Mouse (Mus musculus) MEL (cell line): ENCODE data around the gene Fbn1. TPM values are rescaled to one million over a fixed set of nuclear protein-coding genes. Genes with fewer than 3 reads are reported as not detected.

Experiments
- DNase-seq: peaks from one replicate; pipeline ENCODE4 v3.0.0; 2011; ENCODE audit warnings: low read depth, low spot score
- H3K27ac ChIP-seq: 2 replicates; pipeline ENCODE4 v1.5.1; 2012; ENCODE audit warnings: low read depth, mild to moderate bottlenecking, control low read depth, low read length, moderate library complexity; ENCODE audit not compliant: control insufficient read depth
- H3K27me3 ChIP-seq, 2 experiments: fragments of 150-350 bp in 1 of 2; sonication (generic) in 1 of 2; 2 replicates each; pipeline ENCODE4 v1.6.1; 2012; ENCODE audit warnings: low read length in 2 of 2, mild to moderate bottlenecking in 2 of 2, improper control_type of control experiment in 1 of 2, moderate library complexity in 1 of 2; ENCODE audit not compliant: insufficient read depth in 2 of 2, control insufficient read depth in 1 of 2
- H3K36me3 ChIP-seq, 2 experiments: 2 replicates each; pipeline ENCODE4 v1.6.1; 2012 to 2014; ENCODE audit warnings: low read length in 2 of 2, improper control_type of control experiment in 1 of 2, inconsistent platforms in 1 of 2, mild to moderate bottlenecking in 1 of 2; ENCODE audit not compliant: insufficient read depth in 2 of 2, control insufficient read depth in 1 of 2
- H3K4me1 ChIP-seq, 2 experiments: fragments of 150-350 bp in 1 of 2; sonication (generic) in 1 of 2; 2 replicates each; pipeline ENCODE4 v1.6.1; 2012; ENCODE audit warnings: low read length in 2 of 2, improper control_type of control experiment in 1 of 2, mild to moderate bottlenecking in 1 of 2; ENCODE audit not compliant: insufficient read depth in 2 of 2, control insufficient read depth in 1 of 2
- H3K4me3 ChIP-seq, 2 experiments: fragments of 150-350 bp in 1 of 2; sonication (generic) in 1 of 2; 2 replicates each; pipeline ENCODE4 v1.5.1; 2012; ENCODE audit warnings: low read depth in 2 of 2, low read length in 2 of 2, mild to moderate bottlenecking in 2 of 2, moderate library complexity in 2 of 2, control low read depth in 1 of 2, improper control_type of control experiment in 1 of 2; ENCODE audit not compliant: control insufficient read depth in 1 of 2, insufficient read depth in 1 of 2
- H3K79me2 ChIP-seq: 2 replicates; pipeline ENCODE4 v1.6.1; 2012; ENCODE audit warnings: mild to moderate bottlenecking, low read length, moderate library complexity; ENCODE audit not compliant: control insufficient read depth, poor library complexity, insufficient read depth
- H3K9ac ChIP-seq: 2 replicates; pipeline ENCODE4 v1.6.1; 2012; ENCODE audit warnings: low read depth, mild to moderate bottlenecking, control low read depth, low read length, moderate library complexity; ENCODE audit not compliant: control insufficient read depth, poor library complexity, severe bottlenecking
- H3K9me3 ChIP-seq: fragments of 150-350 bp; sonication (generic); replicated peaks from 2 replicates; pipeline ENCODE4 v1.6.1; 2012; ENCODE audit warnings: mild to moderate bottlenecking, low read length, improper control_type of control experiment, moderate library complexity; ENCODE audit not compliant: insufficient read depth
- BHLHE40 ChIP-seq: IDR thresholded peaks from 2 replicates; pipeline ENCODE4 v1.6.1; 2012; ENCODE audit warnings: low read depth, mild to moderate bottlenecking, inconsistent platforms, low read length, improper control_type of control experiment, borderline replicate concordance
- CHD1 ChIP-seq: IDR thresholded peaks from 2 replicates; pipeline ENCODE4 v1.6.1; 2012; ENCODE audit warnings: low read depth, mild to moderate bottlenecking, inconsistent platforms, low read length, improper control_type of control experiment
- E2F4 ChIP-seq: IDR thresholded peaks from 2 replicates; pipeline ENCODE4 v1.6.1; 2011; ENCODE audit warnings: low read depth, low read length, improper control_type of control experiment, borderline replicate concordance
- EP300 ChIP-seq, 2 experiments: IDR thresholded peaks; 2 replicates each; pipeline ENCODE4 v1.6.1; 2011; ENCODE audit warnings: improper control_type of control experiment in 2 of 2, low read length in 2 of 2, low read depth in 1 of 2, mild to moderate bottlenecking in 1 of 2
- GABPA ChIP-seq: IDR thresholded peaks from 2 replicates; pipeline ENCODE4 v1.6.1; 2012; ENCODE audit warnings: low read depth, mild to moderate bottlenecking, inconsistent platforms, low read length, improper control_type of control experiment, moderate library complexity
- HCFC1 ChIP-seq: IDR thresholded peaks from 2 replicates; pipeline ENCODE4 v1.6.1; 2012; ENCODE audit warnings: low read depth, mild to moderate bottlenecking, inconsistent platforms, low read length, improper control_type of control experiment, moderate library complexity
- JUND ChIP-seq: IDR thresholded peaks from 2 replicates; pipeline ENCODE4 v1.6.1; 2011; ENCODE audit warnings: low read depth, mild to moderate bottlenecking, improper control_type of control experiment, low read length
- MAFK ChIP-seq: IDR thresholded peaks from 2 replicates; pipeline ENCODE4 v1.6.1; 2011; ENCODE audit warnings: low read depth, mild to moderate bottlenecking, low read length, improper control_type of control experiment, borderline replicate concordance
- MAX ChIP-seq: IDR thresholded peaks from 2 replicates; pipeline ENCODE4 v1.6.1; 2011; ENCODE audit warnings: low read length, improper control_type of control experiment
- MAZ ChIP-seq: IDR thresholded peaks from 2 replicates; pipeline ENCODE4 v1.6.1; 2012; ENCODE audit warnings: low read depth, mild to moderate bottlenecking, inconsistent platforms, low read length, improper control_type of control experiment
- MXI1 ChIP-seq: IDR thresholded peaks from 2 replicates; pipeline ENCODE4 v1.6.1; 2011; ENCODE audit warnings: mild to moderate bottlenecking, low read depth, low read length, improper control_type of control experiment
- MYB ChIP-seq: IDR thresholded peaks from 2 replicates; pipeline ENCODE4 v1.6.1; 2011; ENCODE audit warnings: mild to moderate bottlenecking, low read depth, low read length, improper control_type of control experiment
- NRF1 ChIP-seq: IDR thresholded peaks from 2 replicates; pipeline ENCODE4 v1.6.1; 2014; ENCODE audit warnings: low read depth, mild to moderate bottlenecking, inconsistent platforms, low read length, improper control_type of control experiment, moderate library complexity; ENCODE audit not compliant: poor library complexity, insufficient read depth, severe bottlenecking
- RAD21 ChIP-seq: IDR thresholded peaks from 2 replicates; pipeline ENCODE4 v1.6.1; 2011; ENCODE audit warnings: mild to moderate bottlenecking, low read depth, low read length, improper control_type of control experiment
- RCOR1 ChIP-seq: IDR thresholded peaks from 2 replicates; pipeline ENCODE4 v1.6.1; 2012; ENCODE audit warnings: low read depth, mild to moderate bottlenecking, inconsistent platforms, low read length, improper control_type of control experiment
- SIN3A ChIP-seq: IDR thresholded peaks from 2 replicates; pipeline ENCODE4 v1.6.1; 2012; ENCODE audit warnings: low read length, improper control_type of control experiment, inconsistent platforms
- SMC3 ChIP-seq: IDR thresholded peaks from 2 replicates; pipeline ENCODE4 v1.6.1; 2011; ENCODE audit warnings: low read depth, low read length, improper control_type of control experiment
- TAL1 ChIP-seq: IDR thresholded peaks from 2 replicates; pipeline ENCODE4 v1.6.1; 2012; ENCODE audit warnings: mild to moderate bottlenecking, inconsistent platforms, low read length, moderate library complexity, mixed read lengths
- TCF12 ChIP-seq: IDR thresholded peaks from 2 replicates; pipeline ENCODE4 v1.6.1; 2014; ENCODE audit warnings: low read depth, mild to moderate bottlenecking, inconsistent platforms, low read length, improper control_type of control experiment, moderate library complexity
- USF2 ChIP-seq, 2 experiments: IDR thresholded peaks; 2 replicates each; pipeline ENCODE4 v1.6.1; 2011 to 2012; ENCODE audit warnings: improper control_type of control experiment in 2 of 2, low read length in 2 of 2, borderline replicate concordance in 1 of 2, inconsistent platforms in 1 of 2, low read depth in 1 of 2, mild to moderate bottlenecking in 1 of 2; ENCODE audit not compliant: insufficient read depth in 1 of 2
- ZC3H11A ChIP-seq: IDR thresholded peaks from 2 replicates; pipeline ENCODE4 v1.6.1; 2012; ENCODE audit warnings: low read depth, mild to moderate bottlenecking, inconsistent platforms, low read length, improper control_type of control experiment
- ZNF384 ChIP-seq: IDR thresholded peaks from 2 replicates; pipeline ENCODE4 v1.6.1; 2012; ENCODE audit warnings: low read depth, mild to moderate bottlenecking, inconsistent platforms, low read length, improper control_type of control experiment
- polyA plus RNA-seq, 2 experiments: library from polyadenylated mRNA; stranded (reverse) in 1 of 2; unstranded in 1 of 2; fragments of >175 nt in 1 of 2; fragments of >200 nt in 1 of 2; gene quantifications; 2 replicates each; pipeline versions ENCODE4 v1.2.1 to v1.2.4; 2012; ENCODE audit warnings: low replicate concordance in 2 of 2, low read depth in 1 of 2; ENCODE audit not compliant: insufficient read length in 2 of 2, insufficient read depth in 1 of 2, missing spikeins in 1 of 2
- total RNA-seq: library from RNA; depleted of rRNA; stranded (reverse); fragments of 300-350 nt; gene quantifications from 2 replicates; pipeline ENCODE4 v1.2.3, GENCODE M21; 2012

The Fbn1 gene
- total and polyA plus RNA-seq, 3 experiments: 0.01 TPM; not detected in 2

DNA sequence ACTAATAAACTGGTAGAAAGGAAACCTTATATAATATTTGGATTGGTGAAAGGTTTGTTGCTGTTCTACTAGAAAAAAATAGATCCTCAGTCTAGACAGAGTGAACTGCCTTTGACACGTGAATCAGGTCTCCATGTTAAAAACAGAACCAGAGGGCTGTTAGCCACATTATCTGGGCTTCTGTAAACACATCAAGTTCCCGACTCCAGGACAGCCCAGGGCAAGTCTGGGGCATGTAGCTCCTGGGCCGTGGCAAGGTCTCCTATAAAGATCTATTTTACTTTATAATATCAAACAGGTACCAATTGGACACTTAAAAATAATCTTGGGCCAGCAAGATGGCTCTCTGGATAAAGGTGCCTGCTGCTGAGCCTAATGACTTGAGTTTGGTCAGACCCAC is 251.9 kb downstream of the Fbn1 start:
- H3K9ac ChIP-seq: no peak overlapping the region
- no peaks in the 10 kb centered on the region for H3K27me3 ChIP-seq
- no peaks in the 10 kb centered on the region for H3K9me3 ChIP-seq
- H3K36me3 ChIP-seq: peaks cover 32 to 39% of the 10 kb centered on the region in 2 experiments
- H3K4me3 ChIP-seq: no peak overlapping the region
- DNase-seq: no peak
- no peak overlapping the region for H3K27ac ChIP-seq
- peaks cover 27% of the 10 kb centered on the region for H3K79me2 ChIP-seq
- peaks cover 0 to 5% of the 10 kb centered on the region in 2 experiments; a peak in 2 of 4 replicates for H3K4me1 ChIP-seq
- TF ChIP-seq CHD1: no peak
- TF ChIP-seq MAFK: no peak
- TF ChIP-seq HCFC1: no peak
- no peak for TF ChIP-seq SIN3A
- TF ChIP-seq E2F4: no peak
- TF ChIP-seq BHLHE40: no peak
- no peak for TF ChIP-seq RAD21
- no peak for TF ChIP-seq GABPA
- no peak for TF ChIP-seq EP300 (IDR thresholded peaks at IDR 0.05; ENCODE audit: low read depth in 1 of 2, low read length in 2 of 2)
- TF ChIP-seq MXI1: no peak
- TF ChIP-seq MAZ: no peak
- no peak for TF ChIP-seq MAX
- TF ChIP-seq TAL1: no peak
- TF ChIP-seq MYB: no peak
- TF ChIP-seq JUND: no peak
- no peak for TF ChIP-seq ZC3H11A
- no peak for TF ChIP-seq RCOR1
- no peak for TF ChIP-seq NRF1
- TF ChIP-seq TCF12: no peak

DNA sequence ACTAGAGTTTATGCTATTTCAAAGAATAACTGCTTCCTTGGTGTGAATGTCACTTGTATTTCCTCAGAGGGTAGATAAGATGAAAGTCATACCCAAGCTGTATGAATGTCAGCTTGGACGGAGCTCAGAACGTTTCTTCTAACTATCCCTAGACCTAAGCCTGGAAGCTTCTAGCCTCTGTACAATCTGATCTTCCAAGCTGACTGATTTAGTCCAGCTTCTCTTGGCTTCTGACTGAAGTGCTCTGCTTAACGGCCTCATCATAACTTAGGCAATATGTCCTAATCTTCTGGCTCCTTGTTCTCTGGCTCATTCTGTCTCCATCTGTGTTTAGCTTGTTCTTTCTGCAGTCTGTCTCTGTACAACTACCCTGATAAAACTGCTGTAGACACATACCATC is 253.2 kb downstream of the Fbn1 start:
- Histone ChIP-seq H3K4me3 (no peak overlapping the region), H3K27me3 (no peaks in the 10 kb centered on the region), H3K27ac (no peak overlapping the region), H3K79me2 (peaks cover 37% of the 10 kb centered on the region), H3K9me3 (no peaks in the 10 kb centered on the region), H3K4me1 (peaks cover 0 to 13% of the 10 kb centered on the region in 2 experiments; a peak in 3 of 4 replicates), H3K36me3 (peaks cover 45% of the 10 kb centered on the region in 2 experiments), H3K9ac (no peak overlapping the region)
- TF ChIP-seq EP300 (IDR thresholded peaks at IDR 0.05; ENCODE audit: low read depth in 1 of 2, low read length in 2 of 2) (no peak), ZC3H11A (no peak), SMC3 (no peak), USF2 (IDR thresholded peaks at IDR 0.05; ENCODE audit: borderline replicate concordance in 1 of 2, insufficient read depth in 1 of 2, low read depth in 1 of 2, low read length in 2 of 2) (no peak), ZNF384 (peak; percentile 41; the same call in 1 of the 2 replicates)
- peak; percentile 27 for DNase-seq
